Mouse (Mus musculus): ENCODE measurements at regions not wholly inside any gene's neighbourhood (a gene's known extent, or its start where the extent isn't known, plus 50 kb on each side); places are given as distances from the start of the nearest gene placed in this dataset.
"Not testable (repeated sequence)": the region's sequence is repeated elsewhere in the genome, so short reads cannot be mapped to it uniquely, and the experiment has no call there.

GRCm38 (mm10) chr5:129282826-129283225, 186.3 kb downstream of the Adgrd1 start:
- 14% methylated on average over 5 of the region's 5 CpGs for WGBS
- Histone ChIP-seq H3K4me2 (replicated peaks; ENCODE audit: low read depth, low read length) (no peak overlapping the region), H3K27me3 (ENCODE audit: control insufficient read depth, insufficient read depth, low read length) (no peaks in the 10 kb centered on the region), H3K27ac (ENCODE audit: low read depth, low read length) (peak overlapping the region; percentile 70), H3K4me1 (replicated peaks; ENCODE audit: control insufficient read depth, insufficient read depth, low read length) (peaks cover 6% of the 10 kb centered on the region; the same call in 1 of the 2 replicates), H3K36me3 (ENCODE audit: control insufficient read depth, insufficient read depth, low read length) (no peaks in the 10 kb centered on the region), H3K4me3 (ENCODE audit: low read depth, low read length) (no peak overlapping the region), H3K9me3 (ENCODE audit: control insufficient read depth, low read length) (no peaks in the 10 kb centered on the region), H3K9ac (ENCODE audit: low read depth, low read length) (no peak overlapping the region)
- DNase-seq (ENCODE audit: low spot score) = peak; percentile 41
- ATAC-seq (ENCODE audit: low FRiP score) = no peak

GRCm38 (mm10) chr5:129287481-129287880, 190.9 kb downstream of the Adgrd1 start:
- Histone ChIP-seq H3K4me1 (replicated peaks; ENCODE audit: control insufficient read depth, insufficient read depth, low read length) (0 out of 2 replicates have a peak, but pooled peaks cover 2% of the 10 kb centered on the region), H3K4me3 (ENCODE audit: low read depth, low read length) (no peak overlapping the region), H3K27me3 (ENCODE audit: control insufficient read depth, insufficient read depth, low read length) (no peaks in the 10 kb centered on the region), H3K27ac (ENCODE audit: low read depth, low read length) (no peak overlapping the region), H3K4me2 (replicated peaks; ENCODE audit: low read depth, low read length) (no peak overlapping the region), H3K9me3 (ENCODE audit: control insufficient read depth, low read length) (no peaks in the 10 kb centered on the region), H3K36me3 (ENCODE audit: control insufficient read depth, insufficient read depth, low read length) (no peaks in the 10 kb centered on the region), H3K9ac (ENCODE audit: low read depth, low read length) (no peak overlapping the region)
- DNase-seq (ENCODE audit: low spot score) (peak; percentile 49), ATAC-seq (ENCODE audit: low FRiP score) (no peak)
- WGBS = 14% methylated on average over 8 of the region's 8 CpGs

GRCm38 (mm10) chr5:129292821-129293220, 196.3 kb downstream of the Adgrd1 start:
- 71% methylated on average over 10 of the region's 10 CpGs for whole genome bisulfite sequencing
- H3K27me3 ChIP-seq (ENCODE audit: control insufficient read depth, insufficient read depth, low read length) = not testable (repeated sequence)

GRCm38 (mm10) chr5:129294861-129295542, 198.5 kb downstream of the Adgrd1 start:
- H3K4me3 ChIP-seq (ENCODE audit: low read depth, low read length); H3K9me3 ChIP-seq (ENCODE audit: control insufficient read depth, low read length); H3K27me3 ChIP-seq (ENCODE audit: control insufficient read depth, insufficient read depth, low read length); ATAC-seq (ENCODE audit: low FRiP score); H3K27ac ChIP-seq (ENCODE audit: low read depth, low read length); H3K4me2 ChIP-seq (replicated peaks; ENCODE audit: low read depth, low read length); H3K36me3 ChIP-seq (ENCODE audit: control insufficient read depth, insufficient read depth, low read length); H3K9ac ChIP-seq (ENCODE audit: low read depth, low read length); H3K4me1 ChIP-seq (replicated peaks; ENCODE audit: control insufficient read depth, insufficient read depth, low read length); DNase-seq (ENCODE audit: low spot score): not testable (repeated sequence)
- WGBS = 67% methylated on average over 8 of the region's 8 CpGs

More at GRCm38 (mm10) chr5:129292821-129293220, 196.3 kb downstream of the Adgrd1 start:
- H3K36me3 ChIP-seq (ENCODE audit: control insufficient read depth, insufficient read depth, low read length); H3K9ac ChIP-seq (ENCODE audit: low read depth, low read length); DNase-seq (ENCODE audit: low spot score); H3K9me3 ChIP-seq (ENCODE audit: control insufficient read depth, low read length); H3K27ac ChIP-seq (ENCODE audit: low read depth, low read length); H3K4me2 ChIP-seq (replicated peaks; ENCODE audit: low read depth, low read length); H3K4me1 ChIP-seq (replicated peaks; ENCODE audit: control insufficient read depth, insufficient read depth, low read length); ATAC-seq (ENCODE audit: low FRiP score); H3K4me3 ChIP-seq (ENCODE audit: low read depth, low read length): not testable (repeated sequence)

GRCm38 (mm10) chr5:129297657-129298349, 201.3 kb downstream of the Adgrd1 start:
- WGBS = 50% methylated on average over 11 of the region's 11 CpGs
- no peaks in the 10 kb centered on the region for H3K4me1 ChIP-seq (replicated peaks; ENCODE audit: control insufficient read depth, insufficient read depth, low read length)
- no peak for ATAC-seq (ENCODE audit: low FRiP score)
- no peaks in the 10 kb centered on the region for H3K36me3 ChIP-seq (ENCODE audit: control insufficient read depth, insufficient read depth, low read length)
- H3K9ac ChIP-seq (ENCODE audit: low read depth, low read length) = no peak overlapping the region
- H3K27ac ChIP-seq (ENCODE audit: low read depth, low read length) = no peak overlapping the region
- no peaks in the 10 kb centered on the region for H3K27me3 ChIP-seq (ENCODE audit: control insufficient read depth, insufficient read depth, low read length)
- H3K4me3 ChIP-seq (ENCODE audit: low read depth, low read length) = no peak overlapping the region
- H3K4me2 ChIP-seq (replicated peaks; ENCODE audit: low read depth, low read length) = no peak overlapping the region
- DNase-seq (ENCODE audit: low spot score) = no peak
- no peaks in the 10 kb centered on the region for H3K9me3 ChIP-seq (ENCODE audit: control insufficient read depth, low read length)

GRCm38 (mm10) chr5:129298646-129299455, 202.2 kb upstream of the Sfswap start:
- Histone ChIP-seq H3K9me3 (ENCODE audit: control insufficient read depth, low read length) (no peaks in the 10 kb centered on the region), H3K4me3 (ENCODE audit: low read depth, low read length) (no peak overlapping the region), H3K36me3 (ENCODE audit: control insufficient read depth, insufficient read depth, low read length) (no peaks in the 10 kb centered on the region), H3K4me2 (replicated peaks; ENCODE audit: low read depth, low read length) (no peak overlapping the region), H3K27ac (ENCODE audit: low read depth, low read length) (no peak overlapping the region), H3K27me3 (ENCODE audit: control insufficient read depth, insufficient read depth, low read length) (no peaks in the 10 kb centered on the region), H3K4me1 (replicated peaks; ENCODE audit: control insufficient read depth, insufficient read depth, low read length) (no peaks in the 10 kb centered on the region), H3K9ac (ENCODE audit: low read depth, low read length) (no peak overlapping the region)
- no peak for ATAC-seq (ENCODE audit: low FRiP score)
- no peak for DNase-seq (ENCODE audit: low spot score)
- WGBS = 5% methylated on average over 11 of the region's 11 CpGs

- H3K4me2 ChIP-seq (replicated peaks; ENCODE audit: low read depth, low read length) = no peak overlapping the region
- ATAC-seq (ENCODE audit: low FRiP score) (no peak), DNase-seq (ENCODE audit: low spot score) (no peak)
- no peak overlapping the region for H3K27ac ChIP-seq (ENCODE audit: low read depth, low read length)
- H3K9ac ChIP-seq (ENCODE audit: low read depth, low read length) = no peak overlapping the region
- 22% methylated on average over 2 of the region's 2 CpGs for WGBS
- no peaks in the 10 kb centered on the region for H3K27me3 ChIP-seq (ENCODE audit: control insufficient read depth, insufficient read depth, low read length)
- no peaks in the 10 kb centered on the region for H3K36me3 ChIP-seq (ENCODE audit: control insufficient read depth, insufficient read depth, low read length)
- no peak overlapping the region for H3K4me3 ChIP-seq (ENCODE audit: low read depth, low read length)
- no peaks in the 10 kb centered on the region for H3K4me1 ChIP-seq (replicated peaks; ENCODE audit: control insufficient read depth, insufficient read depth, low read length)
- no peaks in the 10 kb centered on the region for H3K9me3 ChIP-seq (ENCODE audit: control insufficient read depth, low read length)
Measured at GRCm38 (mm10) chr5:129299456-129299765, 201.6 kb upstream of the Sfswap start.

- 86% methylated on average over 6 of the region's 6 CpGs for WGBS
- Histone ChIP-seq H3K9ac (ENCODE audit: low read depth, low read length) (no peak overlapping the region), H3K27me3 (ENCODE audit: control insufficient read depth, insufficient read depth, low read length) (no peaks in the 10 kb centered on the region), H3K36me3 (ENCODE audit: control insufficient read depth, insufficient read depth, low read length) (no peaks in the 10 kb centered on the region), H3K27ac (ENCODE audit: low read depth, low read length) (no peak overlapping the region), H3K4me3 (ENCODE audit: low read depth, low read length) (no peak overlapping the region), H3K9me3 (ENCODE audit: control insufficient read depth, low read length) (no peaks in the 10 kb centered on the region), H3K4me1 (replicated peaks; ENCODE audit: control insufficient read depth, insufficient read depth, low read length) (no peaks in the 10 kb centered on the region), H3K4me2 (replicated peaks; ENCODE audit: low read depth, low read length) (no peak overlapping the region)
- DNase-seq (ENCODE audit: low spot score) = no peak
- ATAC-seq (ENCODE audit: low FRiP score) = no peak
Measured at GRCm38 (mm10) chr5:129300423-129300822, 200.6 kb upstream of the Sfswap start.

Measured in hindbrain, embryonic 11.5 days (tissue).